Mouse (Mus musculus) testis, adult 2 months (tissue): Measurements from ENCODE around the gene Riox2.

Source experiments
- CTCF ChIP-seq: fragments of 200-500 bp; IDR thresholded peaks from 2 replicates; pipeline ENCODE4 v1.5.1; 2012; ENCODE audit warnings: low read depth, mild to moderate bottlenecking, inconsistent platforms, low read length, moderate library complexity; ENCODE audit not compliant: control insufficient read depth, insufficient read depth, insufficient replicate concordance
- POLR2A ChIP-seq: fragments of 200-500 bp; IDR thresholded peaks from 2 replicates; pipeline ENCODE4 v1.6.1; 2012; ENCODE audit warnings: low read depth, mild to moderate bottlenecking, inconsistent platforms, low read length, moderate library complexity; ENCODE audit not compliant: control insufficient read depth

DNA sequence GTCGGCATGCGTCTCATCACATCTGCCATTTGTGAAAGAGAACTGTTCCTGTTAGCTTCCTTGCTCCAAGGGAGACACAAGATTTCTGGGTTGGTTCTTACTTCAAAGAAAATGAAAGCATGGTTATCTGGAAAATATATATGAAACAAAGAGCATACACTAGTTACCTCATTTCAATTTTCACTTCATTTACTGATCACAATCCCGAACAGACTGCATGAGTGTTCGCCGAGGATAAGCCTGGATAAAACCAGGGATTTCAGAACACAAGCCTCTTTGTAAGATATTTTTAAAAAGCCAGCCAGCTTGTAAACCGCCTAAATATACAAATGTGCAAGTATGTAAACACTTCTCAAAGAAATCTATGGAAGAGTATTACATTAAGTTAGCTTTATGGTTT is 7.6 kb upstream of the Riox2 start:
- TF ChIP-seq CTCF (no peak), POLR2A (no peak)
